Mouse (Mus musculus) cerebellum, adult 2 months (tissue): ENCODE measurements around the gene Mthfr. TPM values are rescaled to one million over a fixed set of nuclear protein-coding genes. Genes with fewer than 3 reads are reported as not detected.
A peak's percentile ranks its signal among the peaks of the same experiment; 100 is the strongest.

Experiments
- DNase-seq, 2 experiments: peaks; one replicate each; pipeline ENCODE4 v3.0.0; 2021
- H3K27ac ChIP-seq: fragments of 200-500 bp; 2 replicates; pipeline ENCODE4 v1.5.1; 2012; ENCODE audit warnings: low read length, control low read depth, inconsistent platforms; ENCODE audit not compliant: insufficient read depth
- H3K27me3 ChIP-seq: fragments of 200-500 bp; 2 replicates; pipeline ENCODE4 v1.6.1; 2012; ENCODE audit warnings: inconsistent platforms, mild to moderate bottlenecking, low read length, moderate library complexity; ENCODE audit not compliant: control insufficient read depth, insufficient read depth
- H3K4me1 ChIP-seq: fragments of 200-500 bp; 2 replicates; pipeline ENCODE4 v1.6.1; 2011; ENCODE audit warnings: low read length; ENCODE audit not compliant: control insufficient read depth, insufficient read depth
- H3K4me3 ChIP-seq: fragments of 200-500 bp; replicated peaks from 2 replicates; pipeline ENCODE3; 2011; ENCODE audit warnings: mild to moderate bottlenecking, low read depth, low read length, control low read depth; ENCODE audit not compliant: insufficient read depth
- CTCF ChIP-seq: fragments of 200-500 bp; IDR thresholded peaks from 2 replicates; pipeline ENCODE4 v1.5.1; 2011; ENCODE audit warnings: low read depth, mild to moderate bottlenecking, control low read depth, low read length, moderate library complexity, borderline replicate concordance; ENCODE audit not compliant: insufficient read depth
- POLR2A ChIP-seq: fragments of 200-500 bp; IDR thresholded peaks from 2 replicates; pipeline ENCODE4 v1.6.1; 2011; ENCODE audit warnings: low read length, control low read depth, borderline replicate concordance; ENCODE audit not compliant: insufficient read depth
- WGBS: fragments of 180-500 bp; shearing (Covaris S2); methylation state at CpG from one replicate; pipeline ENCODE4 v1.1.7; 2018; 5-methylcytosine and 5-hydroxymethylcytosine counted together
- polyA plus RNA-seq: library from polyadenylated mRNA; depleted of rRNA; stranded (reverse); fragments of >200 nt; gene quantifications from 2 replicates; pipeline ENCODE4 v1.2.3, GENCODE M21; 2012

Mthfr gene
- polyA plus RNA-seq, 1 experiment: 27.2 TPM

DNA sequence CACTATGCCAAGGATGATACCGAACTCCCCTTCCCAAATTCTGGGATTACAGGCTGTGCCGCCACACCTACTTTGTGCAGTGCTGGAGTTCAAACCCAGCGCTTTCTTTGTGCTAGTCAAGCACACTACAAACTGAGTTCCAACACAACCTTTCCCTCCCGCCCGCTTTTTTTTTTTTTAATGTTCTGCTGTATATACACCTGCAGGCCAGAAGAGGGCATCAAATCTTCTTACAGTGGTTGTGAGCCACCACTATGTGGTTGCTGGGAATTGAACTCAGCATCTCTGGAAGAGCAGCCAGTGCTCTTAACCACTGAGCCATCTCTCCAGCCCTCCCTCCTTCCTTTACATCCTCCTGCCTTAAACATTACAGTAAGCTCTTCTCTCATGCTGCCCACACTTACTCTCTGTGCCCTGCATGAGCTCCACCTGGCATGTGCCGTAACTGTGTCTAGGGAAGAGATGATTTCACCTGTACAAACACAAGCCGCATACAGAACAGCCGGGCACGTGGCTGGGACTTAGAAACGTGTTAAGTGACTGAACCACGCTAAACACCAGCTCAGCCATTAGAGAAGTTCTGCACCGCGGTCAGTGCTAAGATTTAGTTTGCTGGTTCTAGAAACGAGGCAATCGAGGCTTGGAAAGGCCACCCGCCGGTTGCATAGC is 35.8 kb downstream of the Mthfr start:
- TF ChIP-seq POLR2A: no peak
- TF ChIP-seq CTCF: peak; percentile 11; the same call in 1 of the 2 replicates
- peaks cover 4% of the 10 kb centered on the region for H3K4me1 ChIP-seq
- no peak overlapping the region for H3K4me3 ChIP-seq
- H3K27me3 ChIP-seq: no peaks in the 10 kb centered on the region
- DNase-seq: no peak
- no peak overlapping the region for H3K27ac ChIP-seq
- 55% methylated on average over 17 of the region's 17 CpGs for WGBS

DNA sequence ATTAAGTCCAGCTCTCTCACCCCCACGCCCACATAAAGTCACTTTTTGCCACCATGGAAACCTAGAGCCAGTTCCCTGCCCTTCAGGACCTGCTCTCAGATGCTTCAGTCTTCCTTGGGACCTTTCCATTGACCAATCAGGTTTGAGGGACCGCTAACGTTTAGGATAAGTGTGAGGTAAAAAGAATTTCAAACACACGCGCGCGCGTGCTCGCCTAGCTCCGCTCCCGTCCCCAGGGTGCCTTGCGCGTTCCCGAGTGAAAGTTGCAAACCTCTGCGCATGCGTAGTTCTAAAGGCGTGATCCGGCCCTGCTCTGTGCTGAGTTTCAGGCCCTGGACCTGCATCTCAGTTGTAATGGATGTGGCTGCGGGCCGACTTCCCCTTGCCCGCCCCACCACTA is 36.4 kb downstream of the Mthfr start:
- no peak overlapping the region for H3K27ac ChIP-seq
- H3K27me3 ChIP-seq: no peaks in the 10 kb centered on the region
- TF ChIP-seq CTCF: no peak
- no peak for TF ChIP-seq POLR2A
- peaks cover 10% of the 10 kb centered on the region for H3K4me1 ChIP-seq
- peak; percentile 47 to 49 for DNase-seq
- WGBS: 45% methylated on average over 21 of the region's 21 CpGs
- no peak overlapping the region for H3K4me3 ChIP-seq

DNA sequence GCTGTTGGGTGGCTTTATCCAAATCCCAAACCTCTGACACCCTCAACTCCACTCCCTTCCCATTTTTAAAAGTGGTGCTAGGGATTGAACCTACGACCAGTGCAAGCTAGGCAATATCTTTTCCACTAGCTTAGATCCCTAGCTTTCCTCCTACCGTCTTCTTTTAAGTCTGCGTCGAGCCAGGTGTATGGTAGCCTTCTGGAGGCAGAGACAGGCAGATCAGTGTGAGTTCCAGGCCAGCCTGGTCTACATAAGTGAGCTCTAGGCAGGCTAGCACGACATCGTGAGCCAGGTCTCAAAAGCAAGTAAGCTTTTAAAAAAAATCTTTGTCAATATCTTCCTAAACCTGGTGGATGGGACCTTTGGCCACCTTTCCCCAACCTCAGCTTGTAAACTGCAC is 37.0 kb downstream of the Mthfr start:
- TF ChIP-seq POLR2A (no peak), CTCF (no peak)
- 90% methylated on average over 6 of the region's 6 CpGs for WGBS
- H3K4me3 ChIP-seq: no peak overlapping the region
- DNase-seq: no peak
- no peak overlapping the region for H3K27ac ChIP-seq
- H3K27me3 ChIP-seq: no peaks in the 10 kb centered on the region
- peaks cover 16% of the 10 kb centered on the region for H3K4me1 ChIP-seq

DNA sequence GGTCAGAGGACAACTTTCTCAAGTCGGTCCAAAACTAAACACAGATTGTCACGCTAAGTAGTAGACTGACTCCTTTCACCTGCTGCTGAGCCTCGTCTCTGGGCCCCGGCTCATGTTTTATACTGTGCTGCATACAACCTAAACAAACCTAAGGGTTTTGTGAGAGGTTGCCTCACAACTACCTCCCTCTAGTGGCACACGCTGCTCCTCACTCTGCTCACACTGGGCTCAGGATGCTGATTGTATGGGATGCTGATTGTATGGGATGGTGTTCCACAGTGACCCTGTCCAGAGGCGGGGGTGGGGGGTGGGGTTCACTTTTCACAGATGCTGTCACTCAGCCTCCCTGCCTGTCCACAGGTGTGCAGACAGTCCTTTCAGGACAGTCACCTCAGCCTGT is 40.3 kb downstream of the Mthfr start:
- WGBS: 68% methylated on average over 6 of the region's 6 CpGs
- Histone ChIP-seq H3K4me1 (peaks cover 38% of the 10 kb centered on the region), H3K27ac (no peak overlapping the region), H3K4me3 (no peak overlapping the region), H3K27me3 (no peaks in the 10 kb centered on the region)
- DNase-seq: no peak
- TF ChIP-seq POLR2A (no peak), CTCF (peak; percentile 56)

DNA sequence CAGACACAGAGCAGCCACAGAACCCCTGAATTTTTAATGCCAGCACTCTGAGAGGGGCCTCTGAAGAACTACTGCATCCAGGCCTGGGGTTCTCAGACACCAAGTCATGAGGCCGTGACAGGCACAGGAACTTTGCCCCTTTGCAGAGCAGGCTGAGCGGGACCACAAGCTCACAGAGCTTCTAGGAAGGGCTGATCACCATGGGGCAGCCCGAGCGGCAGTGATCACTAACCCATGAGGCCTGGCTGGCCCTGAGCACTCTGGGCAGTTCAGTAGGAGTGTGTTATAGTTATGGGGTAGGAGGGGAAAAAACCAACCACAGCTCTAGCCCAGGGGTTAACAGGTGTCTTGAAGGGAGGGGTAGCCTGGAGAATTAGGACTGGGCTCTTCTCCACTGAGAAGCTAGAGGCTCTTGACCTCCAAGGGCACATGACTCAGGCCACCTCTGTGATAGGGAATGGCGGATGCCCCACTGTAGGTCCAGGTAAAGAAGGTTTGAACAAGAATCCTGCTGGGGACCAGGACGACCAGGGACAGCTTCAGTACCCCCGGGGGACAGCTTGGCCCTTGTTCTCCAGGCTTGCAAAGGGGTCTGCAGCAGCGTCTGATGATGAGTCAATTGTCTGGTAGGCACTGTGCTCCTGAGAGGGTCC is 41.2 kb downstream of the Mthfr start:
- no peak overlapping the region for H3K4me3 ChIP-seq
- peak overlapping the region; percentile 71 for H3K27ac ChIP-seq
- WGBS: 62% methylated on average over 8 of the region's 8 CpGs
- H3K4me1 ChIP-seq: peaks cover 38% of the 10 kb centered on the region
- no peak for TF ChIP-seq CTCF
- no peak for TF ChIP-seq POLR2A
- no peaks in the 10 kb centered on the region for H3K27me3 ChIP-seq
- DNase-seq: no peak

DNA sequence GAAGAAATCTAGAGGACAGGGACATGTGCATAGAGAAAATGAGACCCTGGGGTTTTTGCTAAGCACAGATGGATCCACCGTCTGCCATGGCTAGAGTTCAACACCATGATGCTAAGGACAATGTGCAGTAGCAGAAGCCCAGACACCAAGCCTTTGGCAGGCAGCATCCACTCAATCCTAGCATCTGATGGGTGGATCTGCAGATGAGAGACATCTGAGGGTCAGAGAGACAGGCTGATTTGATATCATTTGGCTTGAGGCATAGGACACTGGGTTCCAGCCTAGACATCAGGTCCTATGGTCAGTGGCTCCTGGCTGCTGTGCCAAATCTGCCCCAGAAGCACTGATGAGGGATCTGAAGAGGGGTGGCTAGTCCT is 41.7 kb downstream of the Mthfr start:
- H3K4me3 ChIP-seq: no peak overlapping the region
- no peaks in the 10 kb centered on the region for H3K27me3 ChIP-seq
- peak; percentile 41 to 64 for DNase-seq
- WGBS: 19% methylated on average over 1 of the region's 1 CpGs
- H3K4me1 ChIP-seq: peaks cover 38% of the 10 kb centered on the region
- no peak for TF ChIP-seq CTCF
- TF ChIP-seq POLR2A: no peak
- H3K27ac ChIP-seq: peak overlapping the region; percentile 71

DNA sequence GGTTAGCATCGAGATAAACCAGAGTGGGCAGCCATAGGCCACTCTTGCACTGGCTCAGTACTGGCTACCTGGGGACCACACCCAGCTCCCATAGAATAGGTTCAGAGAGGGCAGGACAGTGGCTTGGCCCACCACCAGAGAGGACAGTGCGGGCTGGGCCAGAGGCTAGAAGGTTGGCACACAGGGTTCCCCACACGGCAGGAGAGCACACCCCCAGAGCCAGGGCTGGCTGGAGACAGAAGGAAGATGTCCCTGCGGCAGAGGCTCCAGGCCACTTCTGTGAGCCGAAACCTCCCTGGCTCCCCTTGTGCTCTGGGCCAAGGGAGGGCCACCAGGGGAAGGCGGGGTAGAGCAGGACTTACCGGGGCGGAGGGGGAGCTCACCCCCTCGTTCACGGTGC is 42.3 kb downstream of the Mthfr start:
- no peak for TF ChIP-seq POLR2A
- TF ChIP-seq CTCF: no peak
- no peak for DNase-seq
- Histone ChIP-seq H3K4me3 (no peak overlapping the region), H3K4me1 (peaks cover 38% of the 10 kb centered on the region), H3K27ac (peak overlapping the region; percentile 71), H3K27me3 (no peaks in the 10 kb centered on the region)
- 38% methylated on average over 10 of the region's 10 CpGs for WGBS

DNA sequence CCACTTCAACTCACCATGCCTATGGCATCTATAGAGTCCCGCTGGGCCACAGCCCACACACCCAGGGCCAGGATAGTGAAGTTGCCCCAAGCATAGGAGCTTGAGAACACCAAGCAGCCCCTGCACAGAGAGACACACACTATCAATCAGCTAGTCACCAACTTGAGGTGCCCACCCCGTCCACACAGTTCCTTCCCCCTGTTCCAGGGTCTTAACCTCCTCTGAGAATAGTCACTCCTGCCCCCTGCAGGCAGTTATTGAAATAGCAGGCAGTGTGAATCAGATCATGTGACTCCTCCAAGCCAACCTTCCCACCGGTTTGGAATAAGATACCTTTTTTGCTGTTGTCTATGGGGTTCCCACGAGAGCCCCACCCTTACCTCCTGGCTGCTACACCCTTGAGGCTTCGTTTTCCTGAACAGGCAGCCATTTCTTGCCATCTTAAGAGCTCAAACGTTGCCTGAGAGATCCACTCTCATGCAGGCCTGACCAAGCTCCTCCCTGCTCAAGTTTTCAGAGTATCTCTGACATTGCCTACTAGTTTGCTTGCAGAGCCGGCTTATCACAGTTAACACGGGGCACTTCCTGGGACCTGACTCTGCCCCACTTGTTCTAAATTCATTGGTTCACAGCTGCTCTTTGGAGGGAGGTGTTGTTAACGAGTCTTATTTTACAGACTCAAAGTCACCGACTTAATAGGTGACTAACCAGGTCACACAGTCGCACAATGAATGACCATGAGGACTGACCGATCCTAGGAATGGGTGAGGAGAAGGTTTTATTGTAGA is 43.6 kb downstream of the Mthfr start:
- Histone ChIP-seq H3K4me3 (no peak overlapping the region), H3K27me3 (no peaks in the 10 kb centered on the region), H3K27ac (no peak overlapping the region), H3K4me1 (peaks cover 38% of the 10 kb centered on the region)
- 70% methylated on average over 12 of the region's 12 CpGs for WGBS
- TF ChIP-seq POLR2A (no peak), CTCF (peak; percentile 51; the same call in 1 of the 2 replicates)
- DNase-seq: peak; percentile 44 to 56
